Mouse (Mus musculus) layer of hippocampus, adult 8-10 months (tissue): Measurements from ENCODE around the gene Gad1. TPM values are rescaled to one million over a fixed set of nuclear protein-coding genes. Genes with fewer than 3 reads are reported as not detected.

Source experiments
- DNase-seq, 2 experiments: peaks; one replicate each; pipeline ENCODE4 v3.0.0; 2022; ENCODE audit warnings: low spot score in 2 of 2
- total RNA-seq, 4 experiments: library from RNA; stranded (reverse); gene quantifications; 2 replicates each; pipeline ENCODE4 v1.2.4; 2022

Gene Gad1
- total RNA-seq, 4 experiments from 2014 or later = 288 to 395 (median 349) TPM

DNA sequence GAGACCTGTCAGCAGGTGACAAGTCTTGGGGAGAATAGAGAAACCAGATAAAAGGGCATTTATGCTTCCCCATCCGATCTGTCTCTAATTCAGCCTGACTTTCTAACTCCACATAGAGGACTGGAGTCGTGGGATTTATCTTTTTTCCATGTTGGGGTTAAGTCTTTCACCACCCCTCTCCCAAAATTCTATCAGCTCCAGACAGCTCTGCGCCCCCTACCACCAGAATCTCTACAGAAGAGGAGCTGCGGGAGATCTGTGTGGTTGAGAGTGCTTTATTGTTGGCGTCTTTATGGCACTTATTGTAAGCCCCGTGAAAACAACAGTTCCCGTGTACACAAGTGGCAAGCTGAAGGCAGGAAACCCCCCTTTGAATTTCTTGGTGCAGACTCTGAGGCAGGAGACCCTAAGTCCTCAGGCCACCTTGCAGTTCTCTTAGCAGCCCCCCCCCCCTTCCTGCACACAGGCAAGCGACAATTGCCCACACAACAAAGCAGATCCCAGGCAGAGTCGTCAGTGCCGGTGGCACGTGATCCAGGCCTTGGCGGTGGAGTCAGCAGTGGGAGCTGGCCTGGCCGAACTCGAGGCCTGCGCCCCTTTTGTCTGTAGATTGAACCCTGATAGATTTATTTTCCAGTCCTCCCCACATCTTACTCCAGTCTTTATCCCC, 11.9 kb downstream of the Gad1 start:
- DNase-seq = no peak

DNA sequence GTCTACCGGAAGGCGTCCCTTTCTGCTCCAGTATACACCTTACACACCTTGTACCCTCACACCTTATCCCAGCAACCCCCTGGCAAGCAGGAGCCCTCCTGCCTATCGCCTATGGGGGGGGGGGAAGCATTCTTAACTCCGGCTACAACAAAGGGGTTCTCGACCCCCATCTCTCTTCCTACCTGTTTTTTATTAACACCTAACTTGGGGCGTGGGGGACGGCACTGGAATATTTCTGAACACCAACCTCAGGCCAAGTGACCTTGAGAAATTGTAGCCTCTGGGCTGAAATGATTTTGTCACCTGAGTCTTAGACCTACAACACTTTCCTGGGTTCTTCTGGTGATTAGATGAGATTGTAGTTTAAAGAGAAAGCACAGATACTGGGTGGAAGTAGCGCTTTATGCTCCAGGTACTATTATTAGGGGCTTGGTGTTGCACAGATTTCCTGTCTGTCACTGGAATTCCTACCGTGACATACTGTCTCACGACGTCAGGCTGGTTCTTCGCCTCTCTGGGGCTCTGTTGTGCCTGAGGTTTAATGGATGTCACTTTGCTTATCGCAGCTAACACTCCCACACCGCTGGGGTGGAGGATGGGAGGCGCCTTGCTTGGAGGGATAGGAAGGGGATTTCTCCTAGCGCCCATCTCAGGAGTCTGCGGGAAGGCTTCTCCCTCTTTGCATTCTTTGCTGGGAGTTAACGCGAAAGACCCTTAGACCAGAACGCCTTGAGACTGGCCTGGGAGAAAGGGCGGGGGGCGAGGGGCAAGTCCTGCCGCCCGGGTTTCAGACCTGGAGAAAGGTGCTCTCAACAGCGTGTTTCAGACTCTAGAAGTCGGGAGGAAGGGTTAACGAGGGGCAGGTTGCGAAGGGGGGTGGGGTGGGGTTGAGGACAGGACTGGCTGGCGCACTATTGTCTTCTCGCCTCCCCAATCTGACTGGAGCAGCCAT, 13.1 kb downstream of the Gad1 start:
- no peak for DNase-seq

DNA sequence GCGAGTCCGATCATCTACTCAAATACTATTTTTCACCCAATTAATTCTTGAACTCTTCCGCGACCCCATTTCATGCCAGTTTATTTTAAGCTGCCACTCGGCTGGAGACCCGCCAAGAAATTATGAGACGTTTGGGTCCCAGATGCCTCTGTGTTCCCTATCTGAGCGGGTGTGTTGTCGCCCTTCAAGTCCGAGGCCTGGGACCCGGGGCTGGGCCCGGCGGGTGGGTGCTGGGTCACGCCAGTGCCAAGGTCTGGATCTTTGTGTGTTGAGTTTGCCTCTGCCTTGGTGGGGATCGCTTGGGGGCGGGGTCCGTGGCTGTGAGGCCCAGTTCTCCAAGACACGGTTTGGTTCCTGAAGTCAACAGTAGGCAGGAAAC, 13.7 kb downstream of the Gad1 start:
- no peak for DNase-seq

DNA sequence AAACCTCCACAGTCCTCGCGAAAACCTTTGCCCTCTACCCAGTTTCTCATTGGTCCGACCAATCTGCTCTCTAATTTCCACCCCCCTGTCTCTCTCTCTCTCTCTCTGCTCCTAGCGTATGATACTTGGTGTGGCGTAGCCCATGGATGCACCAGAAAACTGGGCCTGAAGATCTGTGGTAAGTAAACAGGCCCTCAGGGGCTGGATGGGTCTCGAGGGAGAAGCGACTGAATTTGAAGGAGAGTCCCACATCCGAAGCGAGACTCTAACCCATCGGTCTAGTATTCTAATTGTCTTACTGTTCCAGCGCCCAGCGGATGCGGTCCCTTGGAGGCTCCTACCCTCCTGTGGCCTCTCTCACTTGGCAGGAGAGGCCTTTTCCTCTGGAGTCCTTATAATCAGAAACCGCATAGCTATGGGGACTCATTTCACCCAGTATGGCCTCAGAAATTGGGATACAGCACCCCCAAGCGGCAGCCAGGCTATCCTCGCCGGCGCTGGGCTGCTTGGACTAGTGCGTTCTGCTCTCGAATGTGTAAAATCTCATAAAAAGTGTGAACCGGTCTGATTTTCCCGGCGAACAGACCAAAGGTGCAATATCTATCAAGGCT, 14.3 kb downstream of the Gad1 start:
- peak in 1 of 2 experiments; percentile 57 for DNase-seq

DNA sequence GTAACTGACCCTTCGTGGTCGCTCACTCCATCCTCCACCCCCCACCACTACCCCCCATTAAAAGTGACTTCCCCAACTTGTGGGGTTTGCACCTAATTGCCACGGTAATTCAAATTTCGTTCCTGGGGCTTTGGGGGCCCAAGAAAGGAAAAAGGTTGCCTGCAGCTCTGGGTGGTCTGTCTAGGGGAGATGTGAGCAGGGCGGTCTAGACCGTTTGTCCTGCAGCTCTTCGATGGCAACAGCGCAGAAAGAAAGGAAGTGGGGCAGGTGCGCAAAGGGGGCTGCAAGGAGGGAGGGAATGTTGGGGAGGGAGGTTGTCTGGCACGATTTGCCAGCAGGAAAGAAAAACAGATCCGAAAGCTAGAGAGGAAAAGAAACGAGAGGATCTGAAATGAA, 14.8 kb downstream of the Gad1 start:
- DNase-seq = no peak

DNA sequence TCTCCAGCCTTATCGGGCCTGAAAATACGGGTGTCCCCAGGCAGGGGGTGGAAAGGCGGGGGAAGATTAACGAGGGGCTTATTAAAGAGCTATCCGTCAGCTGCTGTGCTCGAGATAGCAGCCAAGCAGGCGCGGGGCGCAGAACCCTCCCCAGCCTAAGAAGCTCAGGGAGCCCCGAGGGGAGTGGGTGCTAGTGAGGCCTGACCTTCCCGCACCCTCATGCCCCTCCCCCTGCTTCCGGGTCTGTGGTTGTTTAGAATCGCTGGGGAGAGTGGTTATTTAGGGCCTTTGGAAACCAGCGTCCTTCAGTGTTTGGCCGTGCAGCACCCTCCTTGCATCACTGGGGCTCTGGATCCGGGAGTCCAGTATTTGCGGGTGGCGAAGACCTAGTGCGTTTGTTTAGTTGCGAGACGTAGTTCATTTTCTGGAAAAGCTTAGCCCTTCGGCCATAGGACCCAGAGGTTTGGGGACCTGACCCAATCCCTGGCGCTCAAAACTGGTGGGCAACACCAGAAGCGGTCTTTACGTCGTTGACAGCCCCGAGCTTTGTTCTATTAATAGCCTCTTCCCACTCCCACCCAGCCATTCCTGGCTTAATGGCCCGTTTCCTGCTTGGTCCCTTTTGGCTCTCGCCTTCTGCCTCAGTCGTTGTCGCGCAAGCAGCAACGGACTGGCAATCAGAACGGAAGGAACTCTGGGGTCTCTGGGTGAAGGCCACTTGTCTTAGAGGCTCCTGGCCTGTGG, 15.5 kb downstream of the Gad1 start:
- no peak for DNase-seq

DNA sequence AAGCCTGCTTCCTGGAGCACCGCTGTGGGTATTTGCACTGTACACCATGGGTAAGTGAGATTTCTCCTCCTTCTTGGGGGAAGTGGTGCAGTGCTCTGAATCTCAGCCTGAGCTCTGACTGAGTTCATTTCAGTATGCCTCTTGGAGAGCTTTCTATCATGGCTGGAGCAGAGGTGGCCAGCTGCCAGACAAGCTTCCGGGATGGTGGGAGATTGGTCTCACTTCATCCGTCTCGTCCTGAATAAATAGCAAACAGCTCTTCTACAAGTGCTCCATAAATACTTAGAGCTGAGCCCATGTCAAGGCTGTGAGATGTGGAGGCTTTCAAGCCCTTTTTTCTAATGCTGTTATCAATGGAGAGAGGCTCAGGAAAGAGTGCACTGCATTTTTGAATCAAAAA, 18.8 kb downstream of the Gad1 start:
- DNase-seq = no peak

DNA sequence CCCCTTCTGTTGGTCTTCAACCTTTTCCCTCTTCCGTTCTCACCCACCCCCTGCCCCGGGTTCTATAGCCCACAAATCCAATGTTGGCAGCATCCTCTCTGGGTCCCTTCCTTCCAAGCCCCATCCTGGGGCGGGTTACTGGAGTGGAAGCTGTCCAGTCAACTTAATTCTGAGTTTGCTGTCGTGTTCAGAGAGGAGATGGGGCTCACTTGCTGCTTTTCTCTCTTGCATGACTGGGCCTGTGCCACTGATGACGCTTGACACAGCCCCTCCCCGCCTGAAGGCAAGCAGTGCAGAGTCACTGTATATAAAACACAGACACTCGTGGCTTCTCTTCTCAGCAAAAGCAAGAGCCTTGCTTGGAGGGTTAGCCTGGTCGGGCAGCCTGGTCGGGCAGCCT, 19.4 kb downstream of the Gad1 start:
- no peak for DNase-seq

DNA sequence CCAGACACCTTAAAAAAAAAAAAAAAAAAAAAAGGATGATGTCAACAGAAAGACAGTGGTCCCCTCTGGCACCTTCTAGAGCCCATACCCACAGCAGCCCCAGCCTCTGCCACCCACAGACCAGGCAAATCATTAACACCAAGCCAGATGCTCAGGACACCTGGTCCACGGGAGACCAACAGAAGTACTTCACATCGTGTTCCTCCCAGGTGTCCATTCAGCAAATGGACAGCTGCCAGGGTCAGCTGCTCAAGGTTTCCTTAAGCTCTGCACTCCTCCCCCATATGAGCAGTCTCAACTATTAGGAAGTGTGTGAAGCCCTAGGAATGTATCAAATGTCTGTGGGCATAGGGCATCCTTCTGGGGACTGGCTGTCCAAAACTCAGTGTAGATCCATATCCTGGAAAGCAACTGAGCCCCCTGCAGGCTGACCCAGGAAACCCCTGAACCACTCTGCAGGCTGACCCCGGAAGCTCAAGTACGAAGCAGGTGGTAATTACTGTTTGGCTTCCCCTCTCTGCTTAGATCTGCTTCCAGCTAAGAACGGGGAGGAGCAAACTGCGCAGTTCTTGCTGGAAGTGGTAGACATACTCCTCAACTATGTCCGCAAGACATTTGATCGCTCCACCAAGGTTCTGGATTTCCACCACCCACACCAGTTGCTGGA, 20.8 kb downstream of the Gad1 start:
- DNase-seq = no peak

DNA sequence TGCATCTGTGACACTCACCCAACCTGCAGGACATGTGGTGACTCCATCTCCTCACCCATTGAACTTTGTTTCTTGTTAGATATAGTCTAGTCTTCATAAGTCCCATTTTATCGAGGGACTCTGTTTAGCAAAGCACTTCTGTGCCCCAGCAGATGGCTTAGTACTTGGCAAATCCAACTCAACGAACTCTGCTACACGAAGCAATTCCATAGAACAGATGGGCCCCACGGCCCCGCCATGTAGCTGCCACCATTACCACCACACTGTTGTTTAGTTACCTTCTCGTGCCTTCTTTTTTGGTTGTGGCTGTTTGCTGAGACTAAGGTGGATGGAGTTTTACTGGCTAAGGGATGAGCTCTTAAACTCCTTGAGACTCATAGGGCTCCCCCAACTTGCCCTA, 35.3 kb downstream of the Gad1 start:
- peak in 1 of 2 experiments; percentile 50 for DNase-seq

DNA sequence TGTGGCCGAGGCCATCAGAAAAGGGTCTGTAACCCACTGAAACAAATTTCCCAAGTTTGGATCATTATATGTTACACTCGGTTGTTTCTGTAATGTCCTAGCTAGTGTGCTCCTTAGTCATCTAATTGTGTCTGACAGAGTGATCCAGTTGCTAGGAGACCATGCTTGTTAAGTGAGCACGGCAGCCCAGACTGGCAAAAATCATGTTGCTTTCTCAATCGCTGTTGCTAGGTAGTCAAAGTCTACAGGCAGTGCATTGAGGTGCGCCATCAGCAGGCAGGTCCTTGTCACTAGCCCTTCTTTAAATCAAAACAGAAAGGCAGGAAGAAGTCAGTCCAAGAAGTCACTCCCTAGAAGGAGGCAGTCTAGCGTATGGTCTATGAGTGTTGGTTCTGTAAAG, 39.6 kb downstream of the Gad1 start:
- DNase-seq = peak; percentile 55 to 58

DNA sequence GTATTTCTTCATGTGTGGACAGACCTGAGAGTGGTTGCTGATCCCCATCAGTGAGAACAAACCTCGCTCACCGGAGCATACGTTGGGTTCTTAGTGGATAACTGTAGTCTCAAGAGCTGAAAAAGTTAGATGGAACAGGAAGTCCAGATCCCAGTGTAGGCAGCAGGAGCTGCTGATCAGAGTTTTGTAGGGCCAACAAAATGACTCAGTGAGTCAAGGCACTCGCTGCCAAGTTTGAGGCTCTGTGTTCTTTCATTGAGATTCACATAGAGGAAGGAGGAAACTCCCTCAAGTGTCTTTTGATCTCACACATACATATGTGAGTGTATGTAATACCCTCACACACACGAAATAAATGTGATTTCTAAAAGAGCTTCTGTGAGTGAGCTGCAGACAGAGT, 40.8 kb downstream of the Gad1 start:
- DNase-seq = no peak

DNA sequence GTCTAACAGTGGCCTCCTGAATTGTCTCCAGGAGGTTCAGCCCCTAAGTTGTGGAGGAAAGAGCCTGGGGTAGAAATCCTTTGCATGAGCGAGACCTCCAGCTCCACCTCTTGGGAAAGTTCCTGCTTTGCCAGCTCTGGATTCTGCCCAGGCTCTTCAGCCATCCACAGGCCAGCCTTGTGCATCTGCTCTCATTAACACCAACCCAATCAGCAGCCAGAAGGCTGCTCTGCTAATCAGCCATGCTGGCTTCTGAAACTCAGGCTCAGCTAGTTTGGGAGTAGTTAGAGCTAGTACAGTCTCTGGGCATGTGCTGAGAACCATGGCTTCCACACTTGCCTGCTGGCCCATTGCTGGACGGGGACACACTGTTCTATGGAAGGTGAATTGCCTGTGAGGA, 43.0 kb downstream of the Gad1 start:
- no peak for DNase-seq

DNA sequence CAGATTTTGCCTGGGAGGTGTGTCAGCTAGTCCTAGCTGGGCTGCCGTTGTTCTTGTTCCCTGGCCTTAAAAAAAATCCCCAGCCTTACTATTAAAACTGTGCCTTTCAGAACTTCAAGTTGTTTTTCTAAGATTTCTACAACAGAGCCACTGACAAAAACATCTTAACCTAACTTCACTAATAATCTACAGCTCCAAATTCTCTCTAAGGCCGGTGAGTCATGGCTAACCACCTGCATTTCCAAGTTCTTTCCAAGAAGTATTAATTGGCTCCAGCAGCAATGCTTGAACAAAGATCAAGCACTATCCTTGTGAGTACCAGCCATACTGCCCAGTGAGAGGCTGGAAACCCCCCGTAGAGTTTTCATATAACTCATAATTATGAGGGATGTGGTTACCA, 56.9 kb downstream of the Gad1 start:
- DNase-seq = no peak

DNA sequence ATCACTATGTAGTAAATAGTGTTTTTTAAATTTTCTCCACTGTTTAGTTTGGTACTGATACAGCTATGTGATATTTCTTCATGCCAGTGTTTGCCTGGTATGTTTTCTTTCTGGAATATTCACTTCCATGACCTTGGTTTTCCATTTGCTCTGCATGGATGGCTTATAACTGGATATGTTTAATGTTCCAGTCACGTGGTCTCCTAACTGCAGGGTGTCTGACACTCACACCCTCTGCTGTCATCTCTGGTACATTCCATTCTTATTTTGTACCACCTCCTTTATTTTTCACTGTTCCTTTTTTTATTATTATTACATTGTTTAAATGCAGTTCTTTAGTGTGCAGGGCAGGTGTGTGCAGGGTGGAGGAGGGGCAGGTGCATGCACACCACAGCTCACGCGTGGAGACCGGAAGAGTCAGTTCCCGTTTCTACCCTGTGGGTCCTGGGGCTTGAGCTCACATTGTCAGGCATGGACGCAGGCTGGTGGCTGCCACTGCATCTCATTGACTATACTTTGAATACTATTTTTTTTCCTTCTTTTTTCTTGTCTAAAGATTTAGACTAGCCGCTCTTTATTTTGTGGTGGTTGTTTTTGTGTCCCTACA, 62.0 kb downstream of the Gad1 start:
- DNase-seq = no peak

DNA sequence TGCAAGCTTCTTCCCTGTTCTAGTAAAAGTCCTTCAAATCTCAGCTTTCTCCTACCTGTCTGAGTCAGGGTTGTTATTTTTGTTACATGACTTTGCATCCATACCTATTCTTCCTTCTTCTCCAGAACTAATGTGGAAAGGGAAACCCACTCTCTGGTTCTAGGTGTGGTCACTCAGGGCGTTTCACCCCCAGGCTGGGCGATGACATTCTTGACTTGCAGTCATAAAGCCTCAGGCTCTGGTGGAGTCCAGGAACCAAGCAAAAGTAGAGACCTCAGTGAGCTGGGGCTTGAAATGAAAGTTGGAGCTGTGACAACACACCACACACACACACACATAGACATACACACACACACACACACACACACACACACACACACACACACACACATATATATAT, 63.2 kb downstream of the Gad1 start:
- DNase-seq = no peak

DNA sequence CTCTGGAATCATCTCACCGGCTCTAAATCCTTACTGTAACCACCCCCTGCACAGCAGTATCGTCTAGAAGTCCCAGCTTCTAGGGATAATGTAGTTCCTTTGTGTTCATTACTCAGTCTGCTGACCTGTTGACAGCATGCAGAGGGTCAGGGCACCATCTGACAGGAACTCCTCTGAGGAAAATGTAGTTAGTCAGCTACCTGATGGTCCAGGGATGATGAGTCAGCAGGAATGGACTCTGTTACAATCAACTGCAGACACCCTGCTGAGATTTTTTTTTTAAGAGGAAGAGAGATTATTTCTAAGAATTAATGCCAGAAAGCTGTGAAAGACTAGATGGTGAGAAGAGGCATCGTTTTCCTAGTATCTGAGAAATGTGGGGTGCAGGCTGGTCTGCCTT, 63.7 kb downstream of the Gad1 start:
- DNase-seq = no peak

DNA sequence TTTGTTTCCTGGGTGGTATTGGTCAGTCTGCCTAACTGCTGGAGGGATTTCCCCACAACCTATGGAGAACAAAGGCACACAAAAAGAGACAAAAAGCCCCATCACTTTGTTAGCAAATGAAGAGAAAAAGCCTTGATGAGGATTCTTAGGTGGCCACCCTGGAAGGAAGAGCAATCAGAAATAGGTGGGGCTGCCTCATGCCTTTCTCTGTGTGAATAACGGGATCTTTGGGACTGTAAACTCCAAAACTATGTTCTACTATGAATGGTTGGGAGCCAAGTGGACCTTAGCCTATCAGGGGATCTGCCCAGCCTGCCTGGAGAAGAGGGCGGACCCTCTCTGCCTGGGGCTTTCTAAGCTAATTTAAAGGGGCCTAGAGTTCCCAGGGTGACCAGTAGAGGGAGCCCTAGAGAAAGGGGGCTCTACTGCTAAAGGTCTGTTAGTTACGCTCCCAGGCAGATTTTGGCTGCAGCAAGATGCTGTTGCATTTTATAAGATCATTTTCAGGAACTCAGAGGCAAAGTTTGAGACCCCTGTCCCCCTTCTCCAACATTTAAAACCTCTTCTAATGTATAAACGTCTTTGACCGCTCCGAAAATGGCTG, 66.5 kb downstream of the Gad1 start:
- DNase-seq = no peak

DNA sequence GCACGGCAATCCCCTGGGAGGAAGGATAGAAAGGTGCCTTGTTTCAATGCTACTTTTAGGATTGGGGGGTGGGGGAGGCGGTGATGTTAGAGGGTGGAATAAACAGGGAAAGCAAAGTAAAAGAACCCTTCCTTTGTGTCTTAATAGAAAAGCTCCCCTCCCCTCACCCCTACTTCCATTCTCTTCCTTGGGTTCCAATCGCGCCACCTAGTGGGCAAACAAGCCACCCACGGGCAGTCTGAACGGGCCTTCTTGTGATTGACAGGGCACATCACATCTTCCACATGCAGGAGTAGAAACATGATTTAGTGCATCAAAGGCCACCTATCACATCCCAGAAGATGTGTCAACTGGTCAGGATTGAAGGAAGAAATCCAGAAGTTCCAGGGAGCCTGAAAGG, 67.4 kb downstream of the Gad1 start:
- DNase-seq = peak; percentile 35 to 57

DNA sequence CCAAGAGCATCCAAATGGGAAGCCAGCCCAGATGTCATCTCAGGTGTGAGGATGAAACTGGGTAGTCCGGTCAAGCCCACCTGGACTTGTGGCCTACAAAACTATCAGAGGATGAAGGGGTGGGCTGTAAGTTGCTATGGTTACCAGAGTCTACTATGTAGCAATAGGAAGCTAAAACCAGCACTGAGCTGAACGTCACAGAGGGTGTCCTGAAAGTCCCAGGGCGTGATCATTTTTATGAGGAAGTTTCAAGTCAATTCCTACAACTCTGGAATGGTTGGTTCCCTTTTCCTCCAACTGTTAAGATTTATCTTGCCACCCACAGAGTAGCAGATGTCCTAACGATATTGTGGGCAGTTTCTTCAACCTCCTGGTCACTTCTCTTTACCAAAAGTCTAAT, 69.4 kb downstream of the Gad1 start:
- no peak for DNase-seq
